ENCODE assay signal across 22 mouse cellular contexts in the genomic region with DNA sequence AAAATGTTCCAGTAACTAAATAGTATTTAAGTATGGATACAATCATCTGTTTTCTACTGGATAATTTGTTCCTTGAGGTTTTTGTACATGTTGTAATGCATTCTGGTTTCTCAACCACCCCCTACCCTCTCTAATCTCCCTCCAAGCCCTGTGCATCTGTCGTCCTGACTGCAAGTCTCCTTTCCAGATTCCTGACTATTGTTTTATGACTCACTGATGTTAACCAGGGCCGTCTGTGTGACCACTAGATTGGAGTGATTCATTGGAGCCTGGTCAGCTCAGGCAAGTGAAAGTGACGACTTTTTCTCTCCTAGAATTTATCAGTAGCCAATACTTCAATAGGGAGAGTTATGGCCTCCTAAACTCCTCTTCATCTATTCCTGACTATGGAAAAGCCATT.
"Had no signal": no experiment of that assay in that cellular context is flagged by ENCODE, and none has a peak within 500 bp of the region (broad histone marks: within the 10 kb centered on the region; RNA-seq: fewer than 3 reads in every experiment).

No protein-coding gene starts in this region.

- DNase-seq: gastrocnemius, adult 2 months; gastrocnemius, postnatal 10 days; gastrocnemius, postnatal 25 days; heart, adult 18-20 months; heart, postnatal 10 days; heart, postnatal 36 days; kidney, adult 11 months; kidney, adult 2 months; kidney, adult 9 months; kidney, postnatal 14 days; kidney, postnatal 36 days; layer of hippocampus, adult 9-11 months; layer of hippocampus, postnatal 36 days; left cerebral cortex, postnatal 4 days had no signal

- H3K36me3 ChIP-seq: heart, embryonic 10.5 days; heart, embryonic 12.5 days; hindbrain, embryonic 13.5 days; hindbrain, embryonic 15.5 days; kidney, embryonic 15.5 days; limb, embryonic 13.5 days; limb, embryonic 15.5 days; liver, embryonic 12.5 days had no signal

- H3K4me3 ChIP-seq: gastrocnemius, adult 2 months; heart, embryonic 10.5 days; heart, embryonic 12.5 days; hindbrain, embryonic 13.5 days; hindbrain, embryonic 15.5 days; kidney, embryonic 15.5 days; limb, embryonic 13.5 days; limb, embryonic 15.5 days; liver, embryonic 12.5 days had no signal

- H3K27me3 ChIP-seq: heart, embryonic 12.5 days; hindbrain, embryonic 13.5 days; hindbrain, embryonic 15.5 days; kidney, embryonic 15.5 days; limb, embryonic 13.5 days; limb, embryonic 15.5 days; liver, embryonic 12.5 days had no signal
